Mouse (Mus musculus): ENCODE measurements around the gene Vps13a. TPM values are rescaled to one million over a fixed set of nuclear protein-coding genes. Genes with fewer than 3 reads are reported as not detected.

The Vps13a gene
- polyA plus RNA-seq, 1 experiment from 2014 or later = 11.5 TPM

- 80% methylated on average over 3 of the region's 3 CpGs for WGBS
- Histone ChIP-seq H3K27ac (no peak overlapping the region), H3K4me1 (replicated peaks) (no peaks in the 10 kb centered on the region), H3K4me2 (replicated peaks) (no peak overlapping the region), H3K27me3 (replicated peaks) (no peaks in the 10 kb centered on the region), H3K36me3 (no peaks in the 10 kb centered on the region), H3K4me3 (replicated peaks) (no peak overlapping the region), H3K9me3 (no peaks in the 10 kb centered on the region), H3K9ac (no peak overlapping the region)
- no peak for ATAC-seq
Observed at GRCm38 (mm10) chr19:16753151-16753550, 27.6 kb downstream of the Vps13a start.

- H3K4me3 ChIP-seq (replicated peaks) = no peak overlapping the region
- H3K27ac ChIP-seq = no peak overlapping the region
- H3K36me3 ChIP-seq = no peaks in the 10 kb centered on the region
- no peak for ATAC-seq
- no peaks in the 10 kb centered on the region for H3K27me3 ChIP-seq (replicated peaks)
- no peak overlapping the region for H3K4me2 ChIP-seq (replicated peaks)
- H3K9me3 ChIP-seq = no peaks in the 10 kb centered on the region
- H3K4me1 ChIP-seq (replicated peaks) = no peaks in the 10 kb centered on the region
- H3K9ac ChIP-seq = no peak overlapping the region
- 88% methylated on average over 4 of the region's 4 CpGs for WGBS
Observed at GRCm38 (mm10) chr19:16736854-16737253, 43.9 kb downstream of the Vps13a start.

- Histone ChIP-seq H3K4me1 (replicated peaks) (no peaks in the 10 kb centered on the region), H3K4me2 (replicated peaks) (no peak overlapping the region), H3K36me3 (no peaks in the 10 kb centered on the region), H3K9me3 (no peaks in the 10 kb centered on the region), H3K27me3 (replicated peaks) (no peaks in the 10 kb centered on the region), H3K9ac (no peak overlapping the region), H3K27ac (no peak overlapping the region), H3K4me3 (replicated peaks) (no peak overlapping the region)
- 30% methylated on average over 2 of the region's 2 CpGs for WGBS
- ATAC-seq = no peak
Observed at GRCm38 (mm10) chr19:16728729-16729128, 52.0 kb downstream of the Vps13a start.

- H3K9me3 ChIP-seq = no peaks in the 10 kb centered on the region
- H3K27ac ChIP-seq = no peak overlapping the region
- no peaks in the 10 kb centered on the region for H3K36me3 ChIP-seq
- ATAC-seq = no peak
- no peak overlapping the region for H3K9ac ChIP-seq
- H3K27me3 ChIP-seq (replicated peaks) = no peaks in the 10 kb centered on the region
- no peaks in the 10 kb centered on the region for H3K4me1 ChIP-seq (replicated peaks)
- no peak overlapping the region for H3K4me3 ChIP-seq (replicated peaks)
- 92% methylated on average over 3 of the region's 3 CpGs for WGBS
- H3K4me2 ChIP-seq (replicated peaks) = no peak overlapping the region
Observed at GRCm38 (mm10) chr19:16715249-16715648, 65.5 kb downstream of the Vps13a start.

- no peak overlapping the region for H3K9ac ChIP-seq
- 88% methylated on average over 1 of the region's 1 CpGs for WGBS
- no peaks in the 10 kb centered on the region for H3K4me1 ChIP-seq (replicated peaks)
- H3K4me2 ChIP-seq (replicated peaks) = no peak overlapping the region
- H3K4me3 ChIP-seq (replicated peaks) = no peak overlapping the region
- no peak overlapping the region for H3K27ac ChIP-seq
- H3K36me3 ChIP-seq = no peaks in the 10 kb centered on the region
- no peaks in the 10 kb centered on the region for H3K9me3 ChIP-seq
- no peak for ATAC-seq
- H3K27me3 ChIP-seq (replicated peaks) = no peaks in the 10 kb centered on the region
Observed at GRCm38 (mm10) chr19:16701790-16702189, 78.9 kb downstream of the Vps13a start.

GRCm38 (mm10) chr19:16684922-16685321 lies 95.8 kb downstream of the Vps13a start:
- H3K9me3 ChIP-seq = no peaks in the 10 kb centered on the region
- no peak overlapping the region for H3K9ac ChIP-seq
- H3K4me1 ChIP-seq (replicated peaks) = no peaks in the 10 kb centered on the region
- H3K4me3 ChIP-seq (replicated peaks) = no peak overlapping the region
- no peak overlapping the region for H3K27ac ChIP-seq
- H3K36me3 ChIP-seq = no peaks in the 10 kb centered on the region
- 87% methylated on average over 4 of the region's 4 CpGs for WGBS
- H3K27me3 ChIP-seq (replicated peaks) = no peaks in the 10 kb centered on the region
- no peak overlapping the region for H3K4me2 ChIP-seq (replicated peaks)
- ATAC-seq = no peak

GRCm38 (mm10) chr19:16684210-16684609 lies 96.5 kb downstream of the Vps13a start:
- Histone ChIP-seq H3K9ac (no peak overlapping the region), H3K4me3 (replicated peaks) (no peak overlapping the region), H3K9me3 (no peaks in the 10 kb centered on the region), H3K4me1 (replicated peaks) (no peaks in the 10 kb centered on the region), H3K4me2 (replicated peaks) (no peak overlapping the region), H3K27ac (no peak overlapping the region), H3K27me3 (replicated peaks) (no peaks in the 10 kb centered on the region), H3K36me3 (no peaks in the 10 kb centered on the region)
- 90% methylated on average over 2 of the region's 2 CpGs for WGBS
- no peak for ATAC-seq

GRCm38 (mm10) chr19:16625610-16626395 lies 154.9 kb downstream of the Vps13a start:
- H3K27ac ChIP-seq = no peak overlapping the region
- peaks cover 5% of the 10 kb centered on the region; the same call in 1 of the 2 replicates for H3K4me1 ChIP-seq (replicated peaks)
- no peaks in the 10 kb centered on the region for H3K9me3 ChIP-seq
- no peaks in the 10 kb centered on the region for H3K27me3 ChIP-seq (replicated peaks)
- WGBS = 31% methylated on average over 14 of the region's 14 CpGs
- H3K36me3 ChIP-seq = no peaks in the 10 kb centered on the region
- H3K9ac ChIP-seq = no peak overlapping the region
- H3K4me3 ChIP-seq (replicated peaks) = no peak overlapping the region
- peak; percentile 77 for ATAC-seq
- no peak overlapping the region for H3K4me2 ChIP-seq (replicated peaks)

GRCm38 (mm10) chr19:16624994-16625393 lies 155.7 kb downstream of the Vps13a start:
- ATAC-seq = no peak
- no peak overlapping the region for H3K4me2 ChIP-seq (replicated peaks)
- H3K9me3 ChIP-seq = no peaks in the 10 kb centered on the region
- no peak overlapping the region for H3K27ac ChIP-seq
- H3K27me3 ChIP-seq (replicated peaks) = no peaks in the 10 kb centered on the region
- H3K36me3 ChIP-seq = no peaks in the 10 kb centered on the region
- no peak overlapping the region for H3K9ac ChIP-seq
- H3K4me1 ChIP-seq (replicated peaks) = peaks cover 5% of the 10 kb centered on the region; the same call in 1 of the 2 replicates
- H3K4me3 ChIP-seq (replicated peaks) = no peak overlapping the region

GRCm38 (mm10) chr19:16623154-16623553 lies 157.6 kb downstream of the Vps13a start:
- 77% methylated on average over 4 of the region's 4 CpGs for WGBS
- Histone ChIP-seq H3K4me3 (replicated peaks) (no peak overlapping the region), H3K27me3 (replicated peaks) (no peaks in the 10 kb centered on the region), H3K4me1 (replicated peaks) (peaks cover 5% of the 10 kb centered on the region; the same call in 1 of the 2 replicates), H3K36me3 (no peaks in the 10 kb centered on the region), H3K4me2 (replicated peaks) (no peak overlapping the region), H3K27ac (no peak overlapping the region), H3K9me3 (no peaks in the 10 kb centered on the region), H3K9ac (no peak overlapping the region)
- no peak for ATAC-seq

- WGBS = 87% methylated on average over 6 of the region's 6 CpGs
- no peaks in the 10 kb centered on the region for H3K27me3 ChIP-seq (replicated peaks)
- no peak for ATAC-seq
Observed at GRCm38 (mm10) chr19:16607634-16608033, 173.1 kb downstream of the Vps13a start.

GRCm38 (mm10) chr19:16602026-16602425 lies 178.7 kb downstream of the Vps13a start:
- WGBS = 81% methylated on average over 8 of the region's 8 CpGs
- H3K4me1 ChIP-seq (replicated peaks) = peaks cover 14% of the 10 kb centered on the region
- H3K27ac ChIP-seq = no peak overlapping the region
- no peak overlapping the region for H3K4me2 ChIP-seq (replicated peaks)
- no peaks in the 10 kb centered on the region for H3K27me3 ChIP-seq (replicated peaks)
- no peak overlapping the region for H3K9ac ChIP-seq
- ATAC-seq = no peak
- H3K4me3 ChIP-seq (replicated peaks) = no peak overlapping the region
- no peaks in the 10 kb centered on the region for H3K9me3 ChIP-seq
- no peaks in the 10 kb centered on the region for H3K36me3 ChIP-seq

More at GRCm38 (mm10) chr19:16607634-16608033, 173.1 kb downstream of the Vps13a start:
- no peaks in the 10 kb centered on the region for H3K4me1 ChIP-seq (replicated peaks)
- no peak overlapping the region for H3K27ac ChIP-seq
- H3K9me3 ChIP-seq = no peaks in the 10 kb centered on the region
- no peaks in the 10 kb centered on the region for H3K36me3 ChIP-seq
- H3K9ac ChIP-seq = no peak overlapping the region
- H3K4me2 ChIP-seq (replicated peaks) = no peak overlapping the region
- H3K4me3 ChIP-seq (replicated peaks) = no peak overlapping the region
